In genomic region chr2:174311613-174312012, GRCm38 (mm10) we compare ENCODE assay signal across 16 mouse cellular contexts. TPM values are rescaled to one million over a fixed set of nuclear protein-coding genes. Genes with fewer than 3 reads are reported as not detected.
DNase-seq lines count a peak whose midpoint lies in the region; ATAC-seq lines count a peak whose summit lies in the region.
"Had no signal": no experiment of that assay in that cellular context is flagged by ENCODE, and none has a peak within 500 bp of the region (broad histone marks: within the 10 kb centered on the region; RNA-seq: fewer than 3 reads in every experiment).

No protein-coding gene starts in this region.

- no peak overlapping the region for H3K27ac ChIP-seq in forebrain, embryonic 11.5 days (ENCODE audit: low read depth, low read length)
- no peak overlapping the region for H3K27ac ChIP-seq in forebrain, embryonic 15.5 days (replicated peaks)
- no peak overlapping the region for H3K27ac ChIP-seq in kidney, embryonic 15.5 days
- H3K27ac ChIP-seq in embryonic facial prominence, embryonic 10.5 days (replicated peaks): peak overlapping the region; percentile 73; the same call in 1 of the 2 replicates
- H3K27ac ChIP-seq in midbrain, embryonic 13.5 days: no peak overlapping the region
- H3K27ac ChIP-seq: embryonic facial prominence, embryonic 15.5 days; liver, embryonic 12.5 days; macrophage; neural tube, embryonic 12.5 days had no signal

- no peaks in the 10 kb centered on the region for H3K27me3 ChIP-seq in forebrain, embryonic 11.5 days (ENCODE audit: control insufficient read depth, insufficient read depth, low read length)
- no peaks in the 10 kb centered on the region for H3K27me3 ChIP-seq in forebrain, embryonic 15.5 days
- H3K27me3 ChIP-seq in kidney, embryonic 15.5 days: peaks cover 3% of the 10 kb centered on the region
- no peaks in the 10 kb centered on the region for H3K27me3 ChIP-seq in embryonic facial prominence, embryonic 10.5 days (replicated peaks; ENCODE audit: low read depth, poor library complexity, severe bottlenecking)
- no peaks in the 10 kb centered on the region for H3K27me3 ChIP-seq in midbrain, embryonic 13.5 days
- H3K27me3 ChIP-seq: embryonic facial prominence, embryonic 15.5 days; lung, embryonic 15.5 days; neural tube, embryonic 12.5 days had no signal

- WGBS in forebrain, embryonic 11.5 days: 65% methylated on average over 1 of the region's 1 CpGs
- 47% methylated on average over 1 of the region's 1 CpGs for WGBS in forebrain, embryonic 15.5 days
- 69% methylated on average over 1 of the region's 1 CpGs for WGBS in kidney, embryonic 15.5 days
- WGBS in embryonic facial prominence, embryonic 10.5 days: 59% methylated on average over 1 of the region's 1 CpGs
- 50% methylated on average over 1 of the region's 1 CpGs for WGBS in midbrain, embryonic 13.5 days

- H3K9ac ChIP-seq in forebrain, embryonic 11.5 days (ENCODE audit: low read length): no peak overlapping the region
- H3K9ac ChIP-seq in forebrain, embryonic 15.5 days (replicated peaks): no peak overlapping the region
- H3K9ac ChIP-seq in kidney, embryonic 15.5 days: no peak overlapping the region
- no peak overlapping the region for H3K9ac ChIP-seq in midbrain, embryonic 13.5 days (replicated peaks)
- H3K9ac ChIP-seq: embryonic facial prominence, embryonic 15.5 days; liver, embryonic 12.5 days; lung, embryonic 15.5 days; neural tube, embryonic 12.5 days had no signal

- peaks cover 2% of the 10 kb centered on the region; the same call in 1 of the 2 replicates for H3K4me1 ChIP-seq in forebrain, embryonic 11.5 days (replicated peaks; ENCODE audit: control insufficient read depth, insufficient read depth, low read length)
- H3K4me1 ChIP-seq in forebrain, embryonic 15.5 days: no peaks in the 10 kb centered on the region
- peaks cover 13% of the 10 kb centered on the region for H3K4me1 ChIP-seq in kidney, embryonic 15.5 days
- H3K4me1 ChIP-seq in embryonic facial prominence, embryonic 10.5 days: peaks cover 31% of the 10 kb centered on the region
- peaks cover 3% of the 10 kb centered on the region; the same call in 1 of the 2 replicates for H3K4me1 ChIP-seq in midbrain, embryonic 13.5 days (replicated peaks)

- no peaks in the 10 kb centered on the region for H3K36me3 ChIP-seq in forebrain, embryonic 11.5 days (ENCODE audit: control insufficient read depth, insufficient read depth, low read length)
- H3K36me3 ChIP-seq in forebrain, embryonic 15.5 days: no peaks in the 10 kb centered on the region
- H3K36me3 ChIP-seq in kidney, embryonic 15.5 days: no peaks in the 10 kb centered on the region
- no peaks in the 10 kb centered on the region for H3K36me3 ChIP-seq in embryonic facial prominence, embryonic 10.5 days (replicated peaks)
- H3K36me3 ChIP-seq in midbrain, embryonic 13.5 days: no peaks in the 10 kb centered on the region
- H3K36me3 ChIP-seq: embryonic facial prominence, embryonic 15.5 days; liver, embryonic 12.5 days; lung, embryonic 15.5 days; neural tube, embryonic 12.5 days had no signal

- H3K4me2 ChIP-seq in forebrain, embryonic 11.5 days (ENCODE audit: low read depth, low read length, severe bottlenecking): no peak overlapping the region
- H3K4me2 ChIP-seq in forebrain, embryonic 15.5 days (replicated peaks): no peak overlapping the region
- H3K4me2 ChIP-seq in kidney, embryonic 15.5 days: no peak overlapping the region
- H3K4me2 ChIP-seq in midbrain, embryonic 13.5 days (replicated peaks): no peak overlapping the region
- H3K4me2 ChIP-seq: embryonic facial prominence, embryonic 15.5 days; liver, embryonic 12.5 days; lung, embryonic 15.5 days; neural tube, embryonic 12.5 days had no signal

- DNase-seq in forebrain, embryonic 11.5 days (ENCODE audit: low spot score): peak; percentile 44
- DNase-seq in kidney, adult 9 months: no peak
- DNase-seq in embryonic facial prominence, embryonic 10.5 days (ENCODE audit: low spot score): no peak
- no peak for DNase-seq in ovary, postnatal 14 days (ENCODE audit: low spot score)
- DNase-seq: gastrocnemius, postnatal 25 days had no signal

- no peak overlapping the region for H3K4me3 ChIP-seq in forebrain, embryonic 11.5 days (ENCODE audit: low read depth, low read length)
- no peak overlapping the region for H3K4me3 ChIP-seq in forebrain, embryonic 15.5 days
- H3K4me3 ChIP-seq in kidney, embryonic 15.5 days (replicated peaks): no peak overlapping the region
- H3K4me3 ChIP-seq in embryonic facial prominence, embryonic 10.5 days: no peak overlapping the region
- no peak overlapping the region for H3K4me3 ChIP-seq in midbrain, embryonic 13.5 days (replicated peaks)
- H3K4me3 ChIP-seq: embryonic facial prominence, embryonic 15.5 days; liver, embryonic 12.5 days; lung, embryonic 15.5 days; neural tube, embryonic 12.5 days had no signal

- H3K9me3 ChIP-seq in forebrain, embryonic 11.5 days (ENCODE audit: control insufficient read depth, low read length): no peaks in the 10 kb centered on the region
- no peaks in the 10 kb centered on the region for H3K9me3 ChIP-seq in forebrain, embryonic 15.5 days
- H3K9me3 ChIP-seq in kidney, embryonic 15.5 days (replicated peaks): no peaks in the 10 kb centered on the region
- H3K9me3 ChIP-seq in embryonic facial prominence, embryonic 10.5 days: no peaks in the 10 kb centered on the region
- H3K9me3 ChIP-seq in midbrain, embryonic 13.5 days: no peaks in the 10 kb centered on the region
- H3K9me3 ChIP-seq: embryonic facial prominence, embryonic 15.5 days; G1E; liver, embryonic 12.5 days; lung, embryonic 15.5 days; neural tube, embryonic 12.5 days had no signal

- ATAC-seq in forebrain, embryonic 11.5 days (replicated peaks; ENCODE audit: low FRiP score): 0 out of 2 replicates have a peak, but pooled peaks have one; percentile 28
- ATAC-seq in forebrain, embryonic 15.5 days (replicated peaks): no peak
- peak; percentile 43; the same call in 1 of the 2 replicates for ATAC-seq in kidney, embryonic 15.5 days (replicated peaks; ENCODE audit: low FRiP score)
- peak; percentile 54; the same call in 1 of the 2 replicates for ATAC-seq in midbrain, embryonic 13.5 days
- ATAC-seq in frontal cortex, adult (ENCODE audit: low TSS enrichment): no peak

RNA-seq across cellular contexts. Expression of gene Gnas, which starts 27.5 kb away (rescaled TPM):
- polyA plus RNA-seq in forebrain, embryonic 11.5 days (2014; fragmentation: Nextera tagmentation; extraction: Ambion mirVana): 1,123 and 1,194 TPM in 2 replicates
- polyA plus RNA-seq in forebrain, embryonic 15.5 days (2015; fragmentation: Nextera tagmentation; extraction: Ambion mirVana): 1,144 and 1,250 TPM in 2 replicates
- polyA plus RNA-seq in kidney, embryonic 15.5 days (2015; fragmentation: Nextera tagmentation; extraction: Ambion mirVana): 1,546 and 1,642 TPM in 2 replicates
- 1,270 and 1,303 TPM in 2 replicates for polyA plus RNA-seq in embryonic facial prominence, embryonic 10.5 days (2016; fragmentation: Nextera tagmentation; extraction: Ambion mirVana)
- polyA plus RNA-seq in midbrain, embryonic 13.5 days (2015; fragmentation: Nextera tagmentation; extraction: Ambion mirVana): 1,084 and 1,205 TPM in 2 replicates

RNA-seq across cellular contexts. Expression of gene Gm20721, which starts 34.9 kb away (rescaled TPM):
- 6.5 and 7.3 TPM in 2 replicates for polyA plus RNA-seq in forebrain, embryonic 11.5 days (2014; fragmentation: Nextera tagmentation; extraction: Ambion mirVana)
- polyA plus RNA-seq in forebrain, embryonic 15.5 days (2015; fragmentation: Nextera tagmentation; extraction: Ambion mirVana): 6.7 and 7.5 TPM in 2 replicates
- 13.1 and 15.7 TPM in 2 replicates for polyA plus RNA-seq in kidney, embryonic 15.5 days (2015; fragmentation: Nextera tagmentation; extraction: Ambion mirVana)
- 11.9 and 14.6 TPM in 2 replicates for polyA plus RNA-seq in embryonic facial prominence, embryonic 10.5 days (2016; fragmentation: Nextera tagmentation; extraction: Ambion mirVana)
- 8.8 and 10.5 TPM in 2 replicates for polyA plus RNA-seq in midbrain, embryonic 13.5 days (2015; fragmentation: Nextera tagmentation; extraction: Ambion mirVana)
- polyA plus RNA-seq: urinary bladder, adult 2 months had no signal

Comparison
In these comparisons a context has a peak if more than half of its experiments do, and no peak if none do; other contexts are left out.
1. ATAC-seq: peak in forebrain, embryonic 11.5 days (single experiment), kidney, embryonic 15.5 days (single experiment) and midbrain, embryonic 13.5 days (single experiment); none in forebrain, embryonic 15.5 days (single experiment) and frontal cortex, adult (single experiment).